Mouse (Mus musculus) CH12.LX (cell line): Measurements from ENCODE around the gene Pmvk. TPM values are rescaled to one million over a fixed set of nuclear protein-coding genes. Genes with fewer than 3 reads are reported as not detected.
A peak's percentile ranks its signal among the peaks of the same experiment; 100 is the strongest.

Experiments used
- DNase-seq: peaks from one replicate; pipeline ENCODE4 v3.0.0-alpha.2; 2013; ENCODE audit errors: extremely low read depth
- H3K27ac ChIP-seq: 2 replicates; pipeline ENCODE4 v1.5.1; 2012; ENCODE audit warnings: low read depth, mild to moderate bottlenecking, control low read depth, moderate library complexity; ENCODE audit not compliant: insufficient read depth
- H3K27me3 ChIP-seq: replicated peaks from 2 replicates; pipeline ENCODE3; 2012; ENCODE audit warnings: inconsistent platforms
- H3K36me3 ChIP-seq, 2 experiments: replicated peaks in 1 of 2; 2 replicates each; pipeline versions ENCODE3 to v1.6.1; 2012; ENCODE audit warnings: inconsistent platforms in 1 of 2, low read length in 1 of 2, mild to moderate bottlenecking in 1 of 2, mixed read lengths in 1 of 2, moderate library complexity in 1 of 2; ENCODE audit not compliant: control insufficient read depth in 1 of 2, insufficient read depth in 1 of 2
- H3K4me1 ChIP-seq, 2 experiments: 2 replicates each; pipeline ENCODE4 v1.6.1; 2012; ENCODE audit warnings: inconsistent platforms in 1 of 2, moderate library complexity in 1 of 2; ENCODE audit not compliant: insufficient read depth in 2 of 2, control insufficient read depth in 1 of 2
- H3K4me2 ChIP-seq: 2 replicates; pipeline ENCODE4 v1.6.1; 2012; ENCODE audit warnings: low read depth, mild to moderate bottlenecking, control low read depth; ENCODE audit not compliant: poor library complexity, insufficient read depth, severe bottlenecking
- H3K4me3 ChIP-seq, 3 experiments: fragments of 150-350 bp in 1 of 3; sonication (generic) in 1 of 3; replicated peaks in 1 of 3; 2 replicates each; pipeline versions ENCODE3 to v1.5.1; 2011 to 2012; ENCODE audit warnings: low read depth in 2 of 3, low read length in 2 of 3, mild to moderate bottlenecking in 2 of 3, moderate library complexity in 2 of 3, control low read depth in 1 of 3, improper control_type of control experiment in 1 of 3, inconsistent platforms in 1 of 3, mixed read lengths in 1 of 3; ENCODE audit not compliant: poor library complexity in 1 of 3
- H3K79me2 ChIP-seq: replicated peaks from 2 replicates; pipeline ENCODE4 v1.6.1; 2012; ENCODE audit warnings: mild to moderate bottlenecking, moderate library complexity; ENCODE audit not compliant: control insufficient read depth, poor library complexity, insufficient read depth, severe bottlenecking; ENCODE audit errors: extremely low read depth
- H3K9ac ChIP-seq: 2 replicates; pipeline ENCODE4 v1.6.1; 2012; ENCODE audit warnings: low read depth, mild to moderate bottlenecking, control low read depth, moderate library complexity; ENCODE audit not compliant: insufficient read depth
- H3K9me3 ChIP-seq: replicated peaks from 2 replicates; pipeline ENCODE3; 2012; ENCODE audit warnings: low read length, inconsistent platforms, mixed read lengths
- CTCF ChIP-seq, 2 experiments: IDR thresholded peaks in 1 of 2; conservative IDR thresholded peaks in 1 of 2; 2 replicates each; pipeline ENCODE4 v1.5.1; 2011 to 2012; ENCODE audit warnings: low read depth in 2 of 2, low read length in 2 of 2, improper control_type of control experiment in 1 of 2, inconsistent platforms in 1 of 2, mild to moderate bottlenecking in 1 of 2, moderate library complexity in 1 of 2
- ETS1 ChIP-seq: conservative IDR thresholded peaks from 2 replicates; pipeline ENCODE4 v1.6.1; 2012; ENCODE audit warnings: low read depth, mild to moderate bottlenecking, inconsistent platforms, low read length, improper control_type of control experiment, moderate library complexity
- HCFC1 ChIP-seq: IDR thresholded peaks from 2 replicates; pipeline ENCODE4 v1.6.1; 2012; ENCODE audit warnings: low read depth, mild to moderate bottlenecking, inconsistent platforms, low read length, improper control_type of control experiment
- MAX ChIP-seq: IDR thresholded peaks from 2 replicates; pipeline ENCODE4 v1.6.1; 2011; ENCODE audit warnings: low read length, improper control_type of control experiment
- MEF2A ChIP-seq: IDR thresholded peaks from 2 replicates; pipeline ENCODE4 v1.6.1; 2014; ENCODE audit warnings: low read depth, mild to moderate bottlenecking, inconsistent platforms, low read length, improper control_type of control experiment, borderline replicate concordance
- NELFE ChIP-seq: IDR thresholded peaks from 2 replicates; pipeline ENCODE4 v1.6.1; 2011; ENCODE audit warnings: low read depth, low read length, improper control_type of control experiment
- POLR2A ChIP-seq: IDR thresholded peaks from 2 replicates; pipeline ENCODE4 v1.6.1; 2011; ENCODE audit warnings: low read depth, mild to moderate bottlenecking, improper control_type of control experiment, low read length
- SIN3A ChIP-seq: IDR thresholded peaks from 2 replicates; pipeline ENCODE4 v1.6.1; 2012; ENCODE audit warnings: low read length, improper control_type of control experiment, inconsistent platforms
- SMC3 ChIP-seq: IDR thresholded peaks from 2 replicates; pipeline ENCODE4 v1.6.1; 2011; ENCODE audit warnings: low read depth, low read length, improper control_type of control experiment
- TBP ChIP-seq: conservative IDR thresholded peaks from 2 replicates; pipeline ENCODE4 v1.6.1; 2011; ENCODE audit warnings: low read depth, low read length, improper control_type of control experiment
- TCF12 ChIP-seq: IDR thresholded peaks from 2 replicates; pipeline ENCODE4 v1.6.1; 2014; ENCODE audit warnings: low read depth, mild to moderate bottlenecking, inconsistent platforms, low read length, improper control_type of control experiment
- UBTF ChIP-seq: IDR thresholded peaks from 2 replicates; pipeline ENCODE4 v1.6.1; 2012; ENCODE audit warnings: low read depth, mild to moderate bottlenecking, inconsistent platforms, low read length, improper control_type of control experiment, moderate library complexity
- ZC3H11A ChIP-seq: IDR thresholded peaks from 2 replicates; pipeline ENCODE4 v1.6.1; 2012; ENCODE audit warnings: low read depth, mild to moderate bottlenecking, inconsistent platforms, low read length, improper control_type of control experiment
- ZKSCAN1 ChIP-seq: IDR thresholded peaks from 2 replicates; pipeline ENCODE4 v1.6.1; 2012; ENCODE audit warnings: low read depth, inconsistent platforms, low read length, improper control_type of control experiment, borderline replicate concordance
- dilution Hi-C: fragments of 300-500 bp; cut with MboI; formaldehyde crosslinking; loops from 2 replicates; pipeline ENCODE4 v1.14.3; 2020; ENCODE audit warnings: low sequenced_read_pairs; ENCODE audit not compliant: extremely low pct_unique_long_range_greater_than_20kb, extremely low pct_ligation_motif_present
- in situ Hi-C: fragments of 300-500 bp; cut with MboI; formaldehyde crosslinking; loops from 3 replicates; pipeline ENCODE4 v1.14.3; 2019; ENCODE audit warnings: low sequenced_read_pairs, low pct_ligation_motif_present, low pct_unique_long_range_greater_than_20kb, mixed read lengths
- polyA plus RNA-seq: library from polyadenylated mRNA; unstranded; fragments of >175 nt; gene quantifications from 2 replicates; pipeline ENCODE4 v1.2.1, GENCODE M21; 2012; ENCODE audit warnings: low read depth; ENCODE audit not compliant: insufficient read length
- total RNA-seq, 2 experiments: library from RNA; depleted of rRNA; stranded (reverse); fragments of 300-350 nt in 1 of 2; fragments of >200 nt in 1 of 2; gene quantifications; 2 replicates each; pipeline ENCODE4 v1.2.3; 2012 to 2014

Pmvk gene
- total and polyA plus RNA-seq, 3 experiments: 42.0 to 69.3 (median 50.5) TPM

DNA sequence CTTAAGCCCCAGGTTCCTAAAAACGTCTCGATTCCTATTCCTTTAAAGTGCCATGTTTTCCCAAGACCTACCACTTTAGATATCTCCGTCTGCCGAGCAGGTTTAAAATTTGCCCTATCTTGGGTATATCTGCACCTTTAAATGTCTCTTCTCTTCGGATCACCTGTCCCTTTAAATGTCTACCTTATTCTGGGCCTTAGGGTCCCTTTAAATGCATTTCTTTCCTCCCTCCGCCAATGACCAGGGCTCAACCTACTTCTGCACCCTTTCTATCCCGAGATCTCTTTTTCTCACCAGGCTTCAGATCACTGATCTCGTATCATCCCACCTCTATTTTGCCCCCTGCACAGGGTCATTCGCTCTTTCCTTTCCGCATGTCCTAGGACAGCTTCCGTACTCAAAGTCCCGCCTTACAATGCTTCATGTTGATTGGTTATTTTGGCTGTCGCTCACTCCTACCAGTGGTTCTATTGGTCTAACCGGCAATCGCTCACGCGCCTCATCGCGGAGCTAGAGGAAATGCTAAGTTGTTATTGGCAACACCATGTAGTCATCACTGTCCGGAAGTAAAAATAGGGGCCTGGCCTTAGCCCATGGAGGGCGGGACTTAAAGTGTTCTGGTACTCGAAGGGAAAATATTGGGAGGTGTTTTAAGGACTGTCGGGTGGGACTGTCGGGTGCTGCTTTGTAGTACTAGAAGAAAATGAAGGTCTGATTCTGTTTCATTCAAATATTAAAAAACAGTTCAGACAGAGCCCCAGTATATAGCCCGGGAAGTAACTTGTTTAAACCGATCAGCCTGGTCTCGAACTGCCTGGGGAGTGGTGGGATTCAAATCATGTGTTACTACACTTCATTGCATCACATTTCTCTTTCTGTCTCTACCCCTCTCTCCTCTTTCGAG is 42.6 kb upstream of the Pmvk start, which contains the start of gene Flad1 (continued):
- TF ChIP-seq MEF2A (no peak; the same call in 1 of the 2 replicates), CTCF (conservative IDR thresholded peaks at IDR 0.05 in 1 of 2, IDR thresholded peaks at IDR 0.05 in 1 of 2; ENCODE audit: low read depth in 2 of 2, low read length in 2 of 2) (no peak), ETS1 (no peak), ZKSCAN1 (no peak), MAX (no peak), POLR2A (peak; percentile 67), TBP (no peak), UBTF (no peak)
- TF ChIP-seq, all 38 proteins: peak for 13

DNA sequence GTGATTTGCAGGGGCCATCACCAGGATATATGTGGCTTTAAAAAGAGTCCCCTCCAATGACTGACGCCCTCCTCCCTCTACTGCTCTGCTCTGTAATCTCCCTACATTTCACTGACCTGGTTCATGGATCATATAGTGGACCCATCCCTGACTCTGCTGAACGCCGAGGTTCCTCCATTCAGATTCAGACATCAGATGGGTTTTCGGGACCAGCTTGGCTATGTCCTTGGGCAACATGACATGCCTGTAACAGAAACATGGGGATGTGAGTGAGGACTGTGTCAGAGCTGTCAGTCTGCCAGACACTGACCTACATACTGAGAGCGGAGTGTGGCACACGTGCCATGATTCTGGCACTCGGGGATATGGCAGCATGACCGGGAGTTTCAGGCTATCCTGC is 38.2 kb upstream of the Pmvk start:
- Histone ChIP-seq H3K9me3 (peaks cover 8% of the 10 kb centered on the region), H3K4me3 (peak overlapping the region in 1 of 3 experiments; percentile 2), H3K27me3 (no peaks in the 10 kb centered on the region), H3K36me3 (peaks cover 27 to 35% of the 10 kb centered on the region in 2 experiments), H3K27ac (no peak overlapping the region), H3K79me2 (peaks cover 43% of the 10 kb centered on the region), H3K4me2 (peak overlapping the region; percentile 61), H3K9ac (no peak overlapping the region), H3K4me1 (peaks cover 10 to 33% of the 10 kb centered on the region in 2 experiments)
- no peak for TF ChIP-seq SIN3A
- TF ChIP-seq TCF12: no peak
- TF ChIP-seq MAX: no peak
- no peak for TF ChIP-seq HCFC1
- no peak for TF ChIP-seq NELFE
- TF ChIP-seq SMC3: no peak
- dilution Hi-C loops: no loop called here
- in situ Hi-C loops: no loop called here
- no peak for DNase-seq

DNA sequence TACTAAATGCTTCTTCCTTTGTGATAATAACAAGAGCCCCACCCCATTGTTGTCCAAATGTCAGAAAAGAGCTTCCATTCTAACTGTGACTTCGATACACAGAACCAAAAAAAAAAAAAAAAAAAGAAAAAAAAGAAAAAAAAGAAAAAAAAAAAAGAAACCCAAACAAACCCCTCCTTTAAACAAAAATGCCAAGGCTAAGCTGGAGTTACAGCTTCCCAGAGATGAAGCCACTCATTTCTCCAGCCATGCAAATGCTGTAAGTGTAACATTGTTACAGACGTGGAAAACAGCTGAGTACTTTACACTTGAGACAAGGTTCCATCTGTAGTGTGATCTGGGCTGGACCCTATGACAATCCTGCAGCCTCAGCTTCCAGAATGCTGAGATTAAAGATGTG is 37.2 kb upstream of the Pmvk start:
- Histone ChIP-seq H3K27me3 (no peaks in the 10 kb centered on the region), H3K36me3 (peaks cover 31 to 42% of the 10 kb centered on the region in 2 experiments), H3K9me3 (peaks cover 8% of the 10 kb centered on the region), H3K4me3 (peak overlapping the region; percentile 68 to 76 (median 69)), H3K79me2 (peaks cover 51% of the 10 kb centered on the region), H3K9ac (peak overlapping the region; percentile 90), H3K4me1 (peaks cover 17 to 43% of the 10 kb centered on the region in 2 experiments), H3K27ac (peak overlapping the region; percentile 76), H3K4me2 (peak overlapping the region; percentile 61)
- no peak for DNase-seq
- in situ Hi-C loops (no loop called here), dilution Hi-C loops (no loop called here)
- TF ChIP-seq ZC3H11A: no peak
